Mouse (Mus musculus): Measurements from ENCODE around the gene Rhobtb1. TPM values are rescaled to one million over a fixed set of nuclear protein-coding genes. Genes with fewer than 3 reads are reported as not detected.

The Rhobtb1 gene
- polyA plus RNA-seq, 1 experiment from 2014 or later, result 41.5 TPM

DNA sequence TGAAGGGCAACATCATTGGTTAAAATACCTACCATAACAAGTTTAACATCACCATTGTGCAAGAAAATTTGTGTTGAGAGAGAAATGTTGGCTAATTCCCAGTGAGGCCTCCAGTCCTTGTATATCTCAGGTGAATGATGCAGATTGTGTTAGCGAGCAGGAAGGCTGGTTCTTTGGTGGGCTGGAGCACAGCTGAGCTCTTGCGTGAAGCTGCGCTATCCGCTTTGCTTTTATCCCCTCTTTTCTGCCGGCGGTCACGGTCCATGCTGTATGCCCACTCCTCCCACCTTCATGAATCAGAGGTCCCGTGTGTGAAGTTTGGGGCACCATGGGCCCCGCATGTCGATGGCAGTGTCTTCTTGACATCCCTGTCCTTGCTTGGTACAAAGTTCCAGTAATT is 58.8 kb downstream of the Rhobtb1 start:
- Histone ChIP-seq H3K27me3 (ENCODE audit: insufficient read depth, low read length) (no peaks in the 10 kb centered on the region), H3K36me3 (replicated peaks; ENCODE audit: insufficient read depth, low read length) (0 out of 2 replicates have a peak, but pooled peaks cover 2% of the 10 kb centered on the region), H3K9ac (replicated peaks) (no peak overlapping the region), H3K4me3 (ENCODE audit: low read depth, low read length) (no peak overlapping the region), H3K4me1 (ENCODE audit: insufficient read depth) (peaks cover 38% of the 10 kb centered on the region), H3K27ac (ENCODE audit: low read depth) (no peak overlapping the region), H3K4me2 (ENCODE audit: low read depth, low read length) (no peak overlapping the region), H3K9me3 (ENCODE audit: low read length) (no peaks in the 10 kb centered on the region)
- ATAC-seq, result no peak
- WGBS (ENCODE audit: insufficient replicate concordance), result 90% methylated on average over 10 of the region's 10 CpGs
- no peak for DNase-seq
- TF ChIP-seq CTCF (IDR thresholded peaks at IDR 0.05; ENCODE audit: low read depth) (no peak), EP300 (IDR thresholded peaks at IDR 0.05; ENCODE audit: low read depth) (no peak)

- no peak for ATAC-seq
Observed at GRCm38 (mm10) chr10:69210659-69211058, 59.4 kb downstream of the Rhobtb1 start.

GRCm38 (mm10) chr10:69211560-69211959 is 60.3 kb downstream of the Rhobtb1 start:
- Histone ChIP-seq H3K36me3 (replicated peaks; ENCODE audit: insufficient read depth, low read length) (peaks cover 8% of the 10 kb centered on the region; the same call in 1 of the 2 replicates), H3K4me3 (ENCODE audit: low read depth, low read length) (peak overlapping the region; percentile 65), H3K27me3 (ENCODE audit: insufficient read depth, low read length) (no peaks in the 10 kb centered on the region), H3K9me3 (ENCODE audit: low read length) (no peaks in the 10 kb centered on the region), H3K27ac (ENCODE audit: low read depth) (peak overlapping the region; percentile 98), H3K9ac (replicated peaks) (peak overlapping the region; percentile 79), H3K4me1 (ENCODE audit: insufficient read depth) (peaks cover 40% of the 10 kb centered on the region), H3K4me2 (ENCODE audit: low read depth, low read length) (peak overlapping the region; percentile 96)
- DNase-seq (peak; percentile 52), ATAC-seq (no peak)
- TF ChIP-seq CTCF (IDR thresholded peaks at IDR 0.05; ENCODE audit: low read depth) (no peak), EP300 (IDR thresholded peaks at IDR 0.05; ENCODE audit: low read depth) (no peak)
- WGBS (ENCODE audit: insufficient replicate concordance), result 16% methylated on average over 8 of the region's 8 CpGs

More at GRCm38 (mm10) chr10:69210659-69211058, 59.4 kb downstream of the Rhobtb1 start:
- WGBS (ENCODE audit: insufficient replicate concordance), result 59% methylated on average over 5 of the region's 5 CpGs
- Histone ChIP-seq H3K4me2 (ENCODE audit: low read depth, low read length) (peak overlapping the region; percentile 96; the same call in 1 of the 2 replicates), H3K27ac (ENCODE audit: low read depth) (peak overlapping the region; percentile 98; the same call in 1 of the 2 replicates), H3K27me3 (ENCODE audit: insufficient read depth, low read length) (no peaks in the 10 kb centered on the region), H3K9me3 (ENCODE audit: low read length) (no peaks in the 10 kb centered on the region), H3K36me3 (replicated peaks; ENCODE audit: insufficient read depth, low read length) (0 out of 2 replicates have a peak, but pooled peaks cover 5% of the 10 kb centered on the region), H3K4me1 (ENCODE audit: insufficient read depth) (peaks cover 37% of the 10 kb centered on the region), H3K9ac (replicated peaks) (no peak overlapping the region), H3K4me3 (ENCODE audit: low read depth, low read length) (no peak overlapping the region)
- no peak for TF ChIP-seq CTCF (IDR thresholded peaks at IDR 0.05; ENCODE audit: low read depth)
- TF ChIP-seq EP300 (IDR thresholded peaks at IDR 0.05; ENCODE audit: low read depth), result no peak
- no peak for DNase-seq

DNA sequence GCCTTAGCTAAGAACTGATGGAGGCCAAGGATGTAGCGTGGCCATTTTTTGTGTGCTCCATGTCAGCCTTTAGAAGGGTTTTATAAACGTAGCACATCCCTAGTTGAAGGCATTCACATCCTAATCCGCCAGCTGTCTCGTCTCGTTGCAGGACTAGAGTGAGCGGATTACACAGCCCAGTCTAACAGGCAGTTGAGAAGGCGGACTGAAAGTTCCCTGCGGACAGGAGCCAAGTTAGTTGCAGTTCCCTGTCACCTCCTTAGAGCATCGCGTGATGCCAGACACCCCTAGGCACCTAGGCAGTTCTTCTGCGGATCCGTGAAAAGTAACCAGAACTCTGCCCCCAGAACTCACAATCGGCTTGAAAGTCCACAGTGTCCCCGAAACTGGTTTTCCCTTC is 60.7 kb downstream of the Rhobtb1 start:
- Histone ChIP-seq H3K4me1 (ENCODE audit: insufficient read depth) (peaks cover 42% of the 10 kb centered on the region), H3K4me2 (ENCODE audit: low read depth, low read length) (peak overlapping the region; percentile 96), H3K9me3 (ENCODE audit: low read length) (no peaks in the 10 kb centered on the region), H3K4me3 (ENCODE audit: low read depth, low read length) (peak overlapping the region; percentile 65), H3K27ac (ENCODE audit: low read depth) (peak overlapping the region; percentile 98), H3K9ac (replicated peaks) (peak overlapping the region; percentile 79), H3K27me3 (ENCODE audit: insufficient read depth, low read length) (no peaks in the 10 kb centered on the region), H3K36me3 (replicated peaks; ENCODE audit: insufficient read depth, low read length) (peaks cover 10% of the 10 kb centered on the region)
- DNase-seq (no peak), ATAC-seq (no peak)
- 3% methylated on average over 14 of the region's 14 CpGs for WGBS (ENCODE audit: insufficient replicate concordance)
- TF ChIP-seq EP300 (IDR thresholded peaks at IDR 0.05; ENCODE audit: low read depth) (no peak), CTCF (IDR thresholded peaks at IDR 0.05; ENCODE audit: low read depth) (no peak)

DNA sequence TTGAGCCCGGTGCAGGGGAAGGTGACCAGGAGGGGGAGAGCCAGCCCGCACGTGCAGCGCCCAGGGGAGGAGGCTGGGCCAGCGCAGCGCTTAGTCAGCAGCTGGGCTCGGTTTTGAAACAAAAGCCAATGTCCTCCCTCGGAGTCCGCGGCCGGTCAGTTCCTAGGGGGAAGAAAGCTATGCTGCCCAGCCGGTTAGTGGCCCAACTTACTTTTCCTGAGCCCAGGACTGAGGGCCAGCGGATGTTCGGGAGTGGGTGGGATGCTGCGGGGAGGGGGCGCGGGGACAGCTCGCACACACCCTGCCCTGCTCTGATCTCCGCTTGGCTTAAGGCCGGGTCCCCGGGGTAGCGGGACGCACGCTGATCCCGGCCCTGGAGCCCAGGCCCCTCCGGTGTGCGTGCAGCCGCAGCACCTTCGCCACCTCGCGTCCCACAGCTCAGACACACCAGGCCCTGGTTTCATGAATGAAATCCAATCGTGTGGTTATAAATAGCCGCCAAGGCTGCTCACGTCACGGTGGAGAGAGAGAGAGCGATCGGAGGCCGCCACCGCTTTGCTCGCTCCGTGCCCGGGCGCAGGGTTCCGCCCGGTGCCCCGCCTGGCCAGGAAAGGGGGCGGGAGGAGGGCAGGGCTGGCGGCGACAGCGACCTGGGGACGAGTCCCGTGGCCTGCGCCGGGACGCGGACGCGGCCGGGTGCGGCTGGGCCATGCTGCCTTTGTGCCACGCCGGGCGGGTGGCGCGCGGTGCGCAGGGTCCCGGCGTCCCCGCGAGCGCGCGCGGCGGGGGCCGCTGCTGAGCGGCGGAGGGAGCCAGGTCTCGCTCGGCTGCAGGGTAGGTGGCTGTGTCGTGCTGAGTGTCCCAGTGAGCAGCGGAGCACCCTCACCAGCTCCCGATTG is 61.6 kb downstream of the Rhobtb1 start, which contains the start of gene A930033H14Rik:
Gene A930033H14Rik, minus strand, starts transcription at position 557 of the 899 bp plus-strand sequence.
- 0 out of 2 replicates have a peak, but pooled peaks have one; percentile 1 for TF ChIP-seq CTCF (IDR thresholded peaks at IDR 0.05; ENCODE audit: low read depth)
- TF ChIP-seq EP300 (IDR thresholded peaks at IDR 0.05; ENCODE audit: low read depth), result no peak
- Histone ChIP-seq H3K27ac (ENCODE audit: low read depth) (peak within 1 kb of the TSS; percentile 98), H3K27me3 (ENCODE audit: insufficient read depth, low read length) (no peaks in the 10 kb centered on the region), H3K4me2 (ENCODE audit: low read depth, low read length) (peak within 1 kb of the TSS; percentile 96), H3K9me3 (ENCODE audit: low read length) (no peaks in the 10 kb centered on the region), H3K9ac (replicated peaks) (peak within 1 kb of the TSS; percentile 79), H3K36me3 (replicated peaks; ENCODE audit: insufficient read depth, low read length) (peaks cover 16% of the 10 kb centered on the region), H3K4me3 (ENCODE audit: low read depth, low read length) (peak within 1 kb of the TSS; percentile 65), H3K4me1 (ENCODE audit: insufficient read depth) (peaks cover 48% of the 10 kb centered on the region)
- DNase-seq, result peak; percentile 89
- peak; percentile 91 for ATAC-seq
- 1% methylated on average over 50 of the region's 84 CpGs for WGBS (ENCODE audit: insufficient replicate concordance)

GRCm38 (mm10) chr10:69213451-69213877 is 62.2 kb downstream of the Rhobtb1 start:
- ATAC-seq, result peak; percentile 64
- 2% methylated on average over 13 of the region's 21 CpGs for WGBS (ENCODE audit: insufficient replicate concordance)

More at GRCm38 (mm10) chr10:69213451-69213877, 62.2 kb downstream of the Rhobtb1 start:
- peak; percentile 66 for DNase-seq
- H3K27me3 ChIP-seq (ENCODE audit: insufficient read depth, low read length), result no peaks in the 10 kb centered on the region
- peak overlapping the region; percentile 65 for H3K4me3 ChIP-seq (ENCODE audit: low read depth, low read length)
- TF ChIP-seq CTCF (IDR thresholded peaks at IDR 0.05; ENCODE audit: low read depth) (no peak), EP300 (IDR thresholded peaks at IDR 0.05; ENCODE audit: low read depth) (no peak)
- H3K27ac ChIP-seq (ENCODE audit: low read depth), result peak overlapping the region; percentile 98
- peak overlapping the region; percentile 96 for H3K4me2 ChIP-seq (ENCODE audit: low read depth, low read length)
- peaks cover 55% of the 10 kb centered on the region for H3K4me1 ChIP-seq (ENCODE audit: insufficient read depth)
- H3K9me3 ChIP-seq (ENCODE audit: low read length), result no peaks in the 10 kb centered on the region
- peaks cover 16% of the 10 kb centered on the region for H3K36me3 ChIP-seq (replicated peaks; ENCODE audit: insufficient read depth, low read length)
- peak overlapping the region; percentile 79 for H3K9ac ChIP-seq (replicated peaks)
